Mouse (Mus musculus) CH12.LX (cell line): Measurements from ENCODE around the gene Zfp580.
A peak's percentile ranks its signal among the peaks of the same experiment; 100 is the strongest.

ENCODE experiments used
- BHLHE40 ChIP-seq: IDR thresholded peaks from 2 replicates; pipeline ENCODE4 v1.6.1; 2011; ENCODE audit warnings: mild to moderate bottlenecking, low read depth, low read length, improper control_type of control experiment
- CTCF ChIP-seq, 2 experiments: IDR thresholded peaks in 1 of 2; conservative IDR thresholded peaks in 1 of 2; 2 replicates each; pipeline ENCODE4 v1.5.1; 2011 to 2012; ENCODE audit warnings: low read depth in 2 of 2, low read length in 2 of 2, improper control_type of control experiment in 1 of 2, inconsistent platforms in 1 of 2, mild to moderate bottlenecking in 1 of 2, moderate library complexity in 1 of 2
- EP300 ChIP-seq: IDR thresholded peaks from 2 replicates; pipeline ENCODE4 v1.6.1; 2011; ENCODE audit warnings: low read length, improper control_type of control experiment
- IRF4 ChIP-seq: IDR thresholded peaks from 2 replicates; pipeline ENCODE4 v1.6.1; 2014; ENCODE audit warnings: low read depth, mild to moderate bottlenecking, inconsistent platforms, low read length, improper control_type of control experiment
- MAX ChIP-seq: IDR thresholded peaks from 2 replicates; pipeline ENCODE4 v1.6.1; 2011; ENCODE audit warnings: low read length, improper control_type of control experiment
- MEF2A ChIP-seq: IDR thresholded peaks from 2 replicates; pipeline ENCODE4 v1.6.1; 2014; ENCODE audit warnings: low read depth, mild to moderate bottlenecking, inconsistent platforms, low read length, improper control_type of control experiment, borderline replicate concordance
- NRF1 ChIP-seq: IDR thresholded peaks from 2 replicates; pipeline ENCODE4 v1.6.1; 2014; ENCODE audit warnings: low read depth, mild to moderate bottlenecking, inconsistent platforms, low read length, improper control_type of control experiment, moderate library complexity
- TBP ChIP-seq: conservative IDR thresholded peaks from 2 replicates; pipeline ENCODE4 v1.6.1; 2011; ENCODE audit warnings: low read depth, low read length, improper control_type of control experiment
- TCF12 ChIP-seq: IDR thresholded peaks from 2 replicates; pipeline ENCODE4 v1.6.1; 2014; ENCODE audit warnings: low read depth, mild to moderate bottlenecking, inconsistent platforms, low read length, improper control_type of control experiment
- UBTF ChIP-seq: IDR thresholded peaks from 2 replicates; pipeline ENCODE4 v1.6.1; 2012; ENCODE audit warnings: low read depth, mild to moderate bottlenecking, inconsistent platforms, low read length, improper control_type of control experiment, moderate library complexity
- USF1 ChIP-seq: IDR thresholded peaks from 2 replicates; pipeline ENCODE4 v1.6.1; 2014; ENCODE audit warnings: low read depth, mild to moderate bottlenecking, inconsistent platforms, low read length, improper control_type of control experiment

GRCm38 (mm10) chr7:5057804-5058203 is 6.5 kb downstream of the Zfp580 start:
- no peak for TF ChIP-seq MEF2A
- TF ChIP-seq MAX = peak; percentile 86
- no peak for TF ChIP-seq UBTF
- peak in 1 of 2 experiments; percentile 60; a peak in 2 of 4 replicates for TF ChIP-seq CTCF (conservative IDR thresholded peaks at IDR 0.05 in 1 of 2, IDR thresholded peaks at IDR 0.05 in 1 of 2; ENCODE audit: low read depth in 2 of 2, low read length in 2 of 2)
- no peak for TF ChIP-seq IRF4
- no peak for TF ChIP-seq EP300
- no peak for TF ChIP-seq TBP
- no peak for TF ChIP-seq NRF1
- TF ChIP-seq USF1 = no peak
- TF ChIP-seq BHLHE40 = no peak
- TF ChIP-seq TCF12 = no peak
